Mouse (Mus musculus) mouse trophoblast stem cell (cell line): ENCODE measurements at regions not wholly inside any gene's neighbourhood (a gene's known extent, or its start where the extent isn't known, plus 50 kb on each side); places are given as distances from the start of the nearest gene placed in this dataset.

Experiments
- in situ Hi-C, 2 experiments: fragments of 300-500 bp; cut with MseI, MboI; formaldehyde crosslinking; loops; 2 replicates in 1 of 2; 3 replicates in 1 of 2; pipeline ENCODE4 v1.15.1; 2025

DNA sequence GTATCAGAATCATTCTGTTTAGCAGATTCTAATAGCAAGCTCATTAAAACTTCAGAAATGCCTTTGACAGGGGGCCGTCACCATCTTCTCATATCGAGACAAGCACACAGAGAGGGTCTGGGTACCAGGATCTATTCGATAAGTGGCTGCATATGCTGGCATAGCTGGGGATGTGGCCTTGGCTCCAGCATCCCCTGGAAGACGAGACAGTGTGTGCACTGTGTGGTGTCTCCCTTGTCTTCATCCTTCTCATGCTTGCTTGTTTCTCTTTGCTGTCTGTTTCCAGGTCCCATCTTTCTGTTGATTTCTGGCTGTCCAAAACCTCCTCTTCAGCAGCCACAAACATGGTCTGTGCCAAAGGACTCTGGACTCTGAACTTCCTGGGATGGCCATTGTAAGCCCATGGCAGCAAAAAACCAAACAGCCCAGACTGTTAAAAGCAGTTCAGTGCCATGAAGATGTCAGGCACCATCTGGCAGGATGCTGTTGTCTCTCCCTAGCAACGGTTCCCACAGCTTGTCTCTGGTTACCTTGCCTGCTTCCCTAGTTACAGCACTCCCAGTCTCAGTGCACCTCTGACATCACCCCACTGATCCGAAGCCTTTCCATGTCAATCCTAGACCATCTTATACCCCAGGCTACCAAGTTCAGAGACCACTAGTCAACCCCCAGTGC lies 56.5 kb downstream of the Kctd12 start:
- in situ Hi-C loops, result no loop called here

DNA sequence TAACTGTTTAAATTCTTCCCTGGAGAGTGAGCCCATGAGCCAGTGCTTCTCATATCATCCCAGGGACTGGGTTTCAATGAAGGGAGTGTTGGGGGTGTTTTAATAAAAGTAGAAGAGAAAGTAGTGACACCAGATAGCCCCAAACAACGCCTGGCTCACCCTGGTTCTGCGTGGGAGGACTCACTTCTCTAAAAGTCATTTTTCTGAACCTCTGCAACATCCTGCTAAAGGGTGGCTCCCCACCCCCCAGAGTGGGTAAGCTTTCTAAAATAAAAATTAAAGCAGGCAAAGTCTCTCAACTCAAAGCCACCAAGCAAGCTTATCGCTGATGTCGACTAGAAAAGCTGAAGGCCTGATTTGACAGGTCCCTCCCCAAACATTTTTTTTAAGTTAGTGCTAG lies 57.8 kb downstream of the Kctd12 start:
- in situ Hi-C loops, result no loop called here

DNA sequence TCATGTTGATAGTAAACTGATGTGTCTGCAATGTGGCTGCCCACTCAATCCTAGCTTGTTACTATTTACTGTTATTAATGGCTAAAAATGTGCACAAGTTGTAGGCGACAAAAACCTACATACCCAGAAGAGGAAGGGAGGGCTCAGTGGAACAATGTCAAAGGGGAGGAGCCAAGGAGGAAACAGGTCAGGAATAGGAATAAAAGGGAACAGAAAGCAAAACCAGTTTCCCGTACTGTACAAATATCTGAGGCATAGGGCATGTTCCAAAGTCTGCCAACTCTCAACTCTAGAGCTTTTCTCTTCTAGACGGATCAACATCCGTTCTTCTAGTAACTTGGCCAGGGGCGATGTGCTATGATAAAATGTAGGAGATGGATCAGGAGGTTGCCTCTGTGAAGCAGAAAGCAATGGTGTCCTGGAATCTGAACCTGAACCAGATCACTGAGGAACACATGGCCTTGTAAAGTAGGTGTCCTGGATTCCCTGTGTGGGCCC lies 59.9 kb downstream of the Kctd12 start:
- in situ Hi-C loops, result no loop called here

DNA sequence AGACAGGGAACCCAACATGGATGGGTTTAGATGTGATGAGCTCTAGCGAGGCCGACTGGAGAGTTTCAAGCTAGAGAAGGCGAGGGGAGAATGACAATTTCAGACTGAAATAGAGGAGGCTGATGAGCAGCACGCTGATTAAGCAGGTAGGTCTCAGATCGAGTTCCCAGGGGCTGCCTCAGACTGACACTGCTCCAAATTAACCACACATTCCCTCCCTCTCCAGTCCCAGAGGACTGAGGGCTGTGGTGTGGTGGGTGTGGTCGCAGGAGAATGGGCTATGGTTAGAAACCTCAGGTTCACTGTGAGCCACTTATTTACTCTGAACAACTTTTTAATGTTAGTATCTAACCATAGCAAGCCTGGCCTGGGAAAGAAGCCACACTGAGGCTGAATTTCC lies 62.0 kb downstream of the Kctd12 start:
- in situ Hi-C loops, result no loop called here

DNA sequence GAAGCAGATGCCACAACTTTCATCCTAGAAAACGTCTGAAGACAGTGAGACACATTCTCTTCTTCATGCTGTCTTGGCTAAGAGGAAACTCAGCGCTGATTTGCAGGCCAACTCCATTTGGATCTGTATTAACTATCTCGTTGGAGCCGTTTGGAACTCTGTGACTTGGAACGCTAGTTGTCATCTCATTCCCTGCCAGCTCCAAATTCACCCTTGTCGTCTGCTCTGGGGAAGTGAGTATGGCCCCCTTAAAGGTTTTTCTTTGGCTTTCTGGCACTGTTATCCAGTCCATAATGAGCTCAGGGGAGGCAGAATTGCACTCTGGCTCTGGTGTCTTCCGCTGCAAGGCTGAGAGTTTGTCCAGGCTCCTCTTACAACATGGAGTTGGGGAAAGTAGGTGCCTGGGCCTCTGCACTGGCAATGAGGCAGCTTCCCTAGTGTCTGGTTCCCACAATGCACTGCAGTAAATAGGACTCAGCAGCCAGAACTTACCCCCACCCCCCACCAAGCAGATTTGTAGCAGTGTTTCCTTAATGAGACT lies 63.1 kb downstream of the Kctd12 start:
- in situ Hi-C loops, result no loop called here

DNA sequence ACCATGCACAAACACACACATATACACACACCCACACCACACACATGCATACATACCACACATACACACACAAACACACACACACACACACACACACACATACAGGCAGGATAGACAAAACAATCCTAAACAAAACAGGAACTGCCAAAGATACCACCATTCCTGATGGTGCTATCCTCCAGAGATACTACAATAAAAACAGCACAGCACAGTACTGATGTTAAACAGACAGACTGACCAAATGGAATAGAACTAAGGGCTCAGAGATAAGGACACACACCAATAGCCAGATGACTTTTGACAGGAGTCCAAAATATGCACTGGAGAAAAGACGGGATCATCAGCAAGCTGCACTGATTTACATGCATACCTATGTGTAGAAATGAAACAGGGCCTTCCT lies 64.5 kb downstream of the Kctd12 start:
- in situ Hi-C loops, result no loop called here

DNA sequence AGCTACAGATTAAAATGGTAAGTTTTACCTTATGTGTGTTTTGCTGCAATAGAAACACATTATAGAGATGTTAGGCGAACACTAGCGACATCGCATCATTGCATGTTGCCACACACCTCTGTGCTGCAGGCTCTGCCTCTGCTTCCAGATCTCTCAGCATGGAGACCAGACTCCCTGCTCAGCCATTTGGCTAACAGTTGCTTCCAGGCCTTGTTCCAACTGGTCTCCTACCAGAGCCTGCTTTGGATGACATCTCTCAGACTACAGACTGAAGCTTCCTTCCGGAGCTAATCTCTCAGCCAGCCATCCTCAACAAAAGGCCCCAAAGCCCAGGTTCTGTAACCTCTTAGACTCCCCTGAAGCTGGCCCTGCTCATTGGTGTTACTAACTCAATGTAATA lies 66.5 kb downstream of the Kctd12 start:
- in situ Hi-C loops, result no loop called here

DNA sequence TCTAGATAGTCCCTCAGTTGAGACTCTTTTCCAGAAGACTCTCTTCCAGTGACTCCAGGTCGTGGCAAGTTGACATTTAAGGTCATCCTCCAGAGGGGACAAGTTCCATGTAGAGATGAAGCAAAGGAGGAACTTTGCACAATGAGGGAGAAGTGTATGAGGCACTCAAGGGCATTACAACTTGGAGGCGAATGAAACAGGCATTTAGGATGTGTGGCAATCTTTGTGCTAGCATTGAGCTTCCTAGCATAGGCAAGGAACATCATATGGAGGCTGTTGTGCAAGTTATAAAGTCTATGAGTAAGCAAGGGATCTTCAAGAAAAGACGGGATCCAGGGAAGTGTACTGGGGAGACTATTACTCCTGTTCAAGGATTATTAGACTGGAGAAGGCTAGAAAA lies 70.9 kb downstream of the Kctd12 start:
- in situ Hi-C loops, result no loop called here

DNA sequence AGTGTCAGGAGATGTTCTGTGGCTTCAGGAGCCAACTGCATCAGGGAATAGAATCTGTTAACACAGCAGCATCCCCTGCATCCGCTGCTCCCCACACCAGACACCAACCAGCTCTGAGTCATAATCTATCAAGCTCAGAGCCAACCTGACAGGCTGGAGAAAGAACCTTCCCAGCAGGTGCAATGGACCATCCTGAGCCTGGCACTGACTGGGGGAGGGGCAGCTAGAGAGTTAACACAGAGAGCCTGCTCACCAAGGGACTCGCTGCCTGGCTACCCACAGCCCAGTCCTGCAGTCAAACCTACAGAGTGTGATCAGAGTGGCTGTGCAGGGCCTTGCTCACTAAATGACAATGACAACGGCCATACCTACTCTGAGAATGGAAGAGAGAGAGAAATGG lies 73.4 kb downstream of the Kctd12 start:
- in situ Hi-C loops, result no loop called here

DNA sequence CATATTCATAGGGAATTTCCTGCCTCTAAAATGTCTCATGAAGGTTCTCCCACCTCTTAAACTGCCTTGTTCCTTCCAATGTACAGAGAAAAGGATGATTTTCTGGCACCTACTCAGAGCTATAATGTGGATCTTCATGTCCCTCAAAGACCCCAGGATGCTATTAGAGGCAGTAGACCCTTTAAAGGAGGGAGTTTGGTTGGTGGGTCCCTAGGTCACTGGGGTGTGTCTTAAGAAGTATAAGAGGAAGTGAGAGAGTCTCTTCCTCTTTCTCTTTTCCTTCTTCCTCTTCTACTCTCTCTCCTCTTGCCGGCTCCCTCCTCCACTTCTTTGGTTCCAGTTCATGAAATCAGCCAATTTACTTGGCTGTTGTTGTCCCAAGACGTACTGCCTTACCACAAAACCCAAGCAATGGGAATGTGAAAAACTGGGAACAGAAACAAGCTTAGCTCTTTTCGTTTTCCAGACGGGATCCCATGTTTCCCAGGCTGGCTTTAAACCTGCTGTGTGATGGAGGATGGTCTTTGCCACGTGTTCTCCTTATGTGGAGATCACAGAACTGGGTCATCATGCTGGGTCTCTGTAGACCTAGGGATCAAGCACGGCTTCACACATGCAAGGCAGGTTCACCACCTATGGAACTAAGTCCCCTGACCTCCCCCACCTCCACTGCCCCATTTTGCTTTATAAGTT lies 74.9 kb downstream of the Kctd12 start:
- in situ Hi-C loops, result no loop called here

DNA sequence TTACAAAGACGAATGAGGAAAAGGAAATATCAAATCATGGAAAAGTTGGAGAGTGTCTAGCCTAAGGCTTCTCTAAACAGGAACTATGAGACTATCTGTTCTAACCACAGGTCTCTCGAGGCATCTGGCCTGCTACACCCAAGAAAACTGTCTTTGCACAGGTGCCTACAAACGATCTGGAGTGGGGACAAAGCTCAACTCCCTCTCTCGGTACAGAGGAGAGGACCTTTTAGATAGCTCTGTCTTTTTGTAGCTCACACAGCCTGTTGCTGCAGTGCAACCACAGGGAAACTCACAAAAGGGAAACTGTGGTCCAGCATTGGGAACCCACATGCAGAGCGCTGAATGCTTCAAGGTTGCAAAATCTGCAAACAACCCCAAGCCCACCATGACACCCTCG lies 75.6 kb downstream of the Kctd12 start:
- in situ Hi-C loops, result no loop called here

DNA sequence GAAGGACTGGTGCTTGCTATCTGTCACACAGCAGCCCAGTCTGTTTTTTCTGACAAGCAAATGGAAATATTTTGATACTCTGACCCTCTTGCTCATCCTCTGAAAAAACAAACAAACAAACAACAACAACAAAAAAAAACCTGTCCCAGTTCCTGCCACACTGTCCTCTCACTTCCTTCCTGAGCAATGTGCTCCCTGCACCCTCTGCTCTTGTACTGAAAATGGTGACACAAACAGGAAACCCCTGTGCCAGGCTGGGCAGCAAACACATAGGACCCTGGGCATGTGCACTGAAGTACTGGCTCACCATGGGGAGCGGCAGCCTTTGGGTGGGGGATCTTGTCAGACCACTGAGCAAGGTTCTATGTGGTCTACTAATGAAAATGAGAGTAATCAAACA lies 76.2 kb downstream of the Kctd12 start:
- in situ Hi-C loops, result no loop called here

DNA sequence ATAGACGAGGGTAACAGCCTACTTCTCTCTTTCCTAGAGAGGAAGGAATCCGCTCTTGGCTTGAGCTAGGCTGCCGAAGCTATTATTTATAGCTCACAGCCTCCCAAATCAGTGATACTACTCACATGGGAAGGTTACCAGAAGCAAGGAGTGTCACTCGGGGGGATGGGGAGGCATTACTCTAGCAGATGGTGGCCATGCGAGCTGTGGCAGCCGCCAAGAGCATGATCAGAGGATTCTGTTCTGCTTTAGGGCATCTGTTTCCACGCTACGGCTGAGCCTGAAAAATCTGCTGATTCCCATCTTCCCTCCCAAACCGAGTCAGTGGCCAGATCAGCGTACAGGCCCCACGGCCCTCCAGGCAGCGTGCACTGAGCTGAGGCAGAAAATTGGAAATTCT lies 79.5 kb downstream of the Kctd12 start:
- in situ Hi-C loops, result no loop called here

DNA sequence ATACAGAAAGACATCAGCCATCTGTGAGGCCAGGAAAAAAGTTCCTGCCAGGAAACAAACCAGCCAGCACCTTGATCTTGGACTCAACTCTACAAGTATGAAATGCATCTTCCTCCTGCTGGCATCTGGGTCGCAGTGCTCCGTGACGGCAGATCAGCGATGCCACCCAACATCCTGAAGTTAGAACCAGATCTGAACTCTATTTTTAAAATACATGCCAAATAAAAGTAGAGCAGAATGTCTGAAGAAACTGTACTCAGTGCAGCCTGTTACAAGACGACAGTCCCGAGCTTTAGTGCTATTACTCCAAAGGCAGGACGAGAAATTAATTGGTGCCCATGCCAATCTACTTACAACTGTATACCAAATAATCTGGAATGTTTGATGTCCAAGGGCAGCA lies 80.2 kb downstream of the Kctd12 start:
- in situ Hi-C loops, result no loop called here

DNA sequence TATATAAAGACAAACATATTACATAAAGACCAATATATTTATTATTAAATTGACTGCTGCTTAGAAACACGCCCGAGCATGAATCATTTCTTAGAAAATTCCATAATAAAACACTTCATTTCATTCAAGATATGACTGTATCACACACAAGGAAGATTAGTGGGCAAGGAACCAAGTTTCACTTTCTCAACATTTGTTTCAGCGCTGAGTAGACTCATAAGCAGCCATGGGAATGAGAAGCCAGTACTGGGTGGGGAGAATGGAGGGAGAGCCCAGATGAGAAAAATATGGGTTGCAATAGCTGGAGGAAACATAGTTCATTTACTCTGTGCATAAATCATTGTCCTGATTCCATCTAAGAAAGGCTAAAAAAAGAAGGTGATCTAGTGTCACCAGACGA lies 84.0 kb downstream of the Kctd12 start:
- in situ Hi-C loops, result no loop called here

DNA sequence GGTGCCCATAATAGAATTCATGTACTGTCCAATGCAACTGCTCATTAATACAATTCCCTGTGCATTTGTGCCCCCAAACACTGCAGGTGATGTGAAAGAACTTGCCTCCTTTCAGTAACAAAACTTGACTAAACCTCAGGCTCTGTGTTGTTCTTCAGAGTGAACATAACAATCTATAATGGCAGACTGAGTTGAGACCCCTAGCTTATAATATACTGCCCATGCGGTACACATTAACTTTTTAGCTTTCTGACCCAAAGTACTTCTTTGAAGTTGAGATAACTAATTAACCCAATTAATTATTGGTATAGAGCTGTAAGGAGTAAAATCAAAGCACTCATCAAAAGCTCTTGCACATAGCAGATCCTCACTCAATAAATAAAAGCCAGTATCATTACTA lies 85.4 kb downstream of the Kctd12 start:
- in situ Hi-C loops, result no loop called here

DNA sequence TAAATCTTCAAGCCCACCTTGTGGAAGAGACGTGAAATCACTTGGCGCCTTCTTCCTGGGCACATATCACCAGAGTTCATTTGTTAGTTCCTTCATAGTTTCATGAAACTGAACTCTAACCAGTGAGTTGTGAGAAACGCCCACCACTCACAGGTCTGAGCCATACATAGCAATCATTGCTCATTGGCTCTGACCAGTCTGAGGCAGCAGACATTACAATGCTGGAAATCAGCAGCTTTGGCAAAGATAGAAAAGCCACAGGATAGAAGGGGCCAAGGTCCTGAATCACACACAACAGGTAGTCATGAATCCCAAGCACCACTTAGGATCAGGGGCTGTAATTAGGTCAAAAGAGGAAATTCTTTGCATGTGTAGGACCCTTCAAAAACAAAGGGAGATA lies 85.9 kb downstream of the Kctd12 start:
- in situ Hi-C loops, result no loop called here

DNA sequence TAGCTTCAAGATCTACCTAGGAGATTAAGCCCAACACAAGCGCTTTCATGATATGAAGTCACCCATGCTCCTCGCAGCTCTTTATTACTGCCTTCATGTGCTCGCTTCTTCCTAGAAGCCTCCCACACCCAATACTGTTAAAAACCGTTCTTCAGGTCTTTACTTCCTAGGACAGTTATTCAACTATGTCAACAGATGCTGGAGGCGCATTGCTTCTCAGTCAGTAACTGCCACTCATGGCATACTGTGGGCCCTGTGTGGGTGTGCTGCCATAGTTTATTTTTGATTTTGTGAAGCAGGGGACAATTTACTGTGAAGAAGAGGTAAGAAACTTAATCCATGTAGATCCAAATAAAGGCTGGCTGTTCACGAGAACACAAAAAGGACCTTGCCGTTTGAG lies 89.2 kb downstream of the Kctd12 start:
- in situ Hi-C loops, result no loop called here

DNA sequence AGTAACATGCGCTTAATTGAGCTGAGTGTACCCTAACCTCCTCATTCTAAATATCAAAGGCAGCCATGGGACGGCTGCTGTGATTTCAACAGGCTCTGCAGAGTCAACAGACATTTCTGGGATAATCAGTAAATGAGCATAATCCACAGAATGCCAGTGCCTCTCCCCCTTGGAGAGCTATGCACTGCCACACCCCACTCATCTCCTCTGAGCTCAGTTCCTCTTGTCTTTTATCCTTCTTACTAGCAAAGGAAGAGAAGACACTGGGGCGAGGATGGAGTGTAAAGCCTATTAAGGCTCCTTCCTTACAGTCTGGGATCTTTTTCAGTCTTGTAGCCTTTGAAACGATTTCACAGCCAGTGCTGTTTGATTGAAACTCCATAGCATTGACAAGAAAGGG lies 90.9 kb downstream of the Kctd12 start:
- in situ Hi-C loops, result no loop called here

DNA sequence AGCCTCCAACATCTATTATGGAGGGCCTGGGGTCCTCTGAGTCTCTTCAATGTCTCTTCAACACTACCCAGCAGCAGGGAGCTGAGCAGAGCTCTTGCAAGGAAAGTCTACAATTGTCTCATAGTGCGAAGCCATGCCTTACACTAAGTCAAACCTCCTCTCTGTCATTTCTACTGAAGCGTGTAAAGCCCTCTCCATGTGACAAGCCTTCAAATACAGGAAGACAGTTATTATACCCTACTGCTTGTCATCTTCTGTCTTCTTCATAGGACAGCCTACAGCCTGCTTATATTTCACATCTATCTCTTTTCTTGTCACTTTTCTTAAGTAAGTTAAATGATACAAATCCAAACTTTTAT lies 97.2 kb downstream of the Kctd12 start:
- in situ Hi-C loops, result no loop called here

DNA sequence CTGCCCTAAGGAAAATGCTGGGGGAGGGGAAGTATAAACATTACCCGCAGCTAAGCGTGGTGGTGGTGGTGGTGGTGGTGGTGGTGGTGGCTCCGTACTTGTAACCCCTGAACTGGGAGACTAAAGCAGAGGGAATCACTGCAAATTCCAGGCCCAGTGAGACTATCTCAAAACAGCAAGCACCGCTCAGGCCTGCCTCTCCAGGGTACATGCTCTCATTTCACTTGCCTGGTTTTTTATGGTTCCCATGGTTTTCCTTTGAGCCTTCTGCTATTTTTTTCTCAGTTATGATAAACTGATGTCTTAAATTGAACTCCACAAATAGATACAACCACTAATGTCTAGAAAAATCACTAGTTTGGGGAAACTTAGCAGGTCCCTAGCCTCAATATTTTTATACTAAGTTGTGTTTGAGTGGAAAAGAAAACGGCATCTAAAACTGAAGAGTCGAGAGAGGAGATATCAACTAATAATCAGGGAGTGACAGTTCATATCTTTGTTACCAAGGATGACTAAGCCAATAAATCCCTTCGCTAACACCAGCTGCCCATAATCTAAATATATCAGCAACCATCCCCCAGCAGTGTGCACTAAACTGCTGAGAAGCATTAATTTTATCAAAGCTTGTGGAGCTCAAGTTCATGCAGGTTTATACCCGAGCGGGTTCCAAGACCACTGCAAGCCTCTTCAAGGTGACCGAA lies 97.7 kb downstream of the Kctd12 start:
- in situ Hi-C loops, result no loop called here

DNA sequence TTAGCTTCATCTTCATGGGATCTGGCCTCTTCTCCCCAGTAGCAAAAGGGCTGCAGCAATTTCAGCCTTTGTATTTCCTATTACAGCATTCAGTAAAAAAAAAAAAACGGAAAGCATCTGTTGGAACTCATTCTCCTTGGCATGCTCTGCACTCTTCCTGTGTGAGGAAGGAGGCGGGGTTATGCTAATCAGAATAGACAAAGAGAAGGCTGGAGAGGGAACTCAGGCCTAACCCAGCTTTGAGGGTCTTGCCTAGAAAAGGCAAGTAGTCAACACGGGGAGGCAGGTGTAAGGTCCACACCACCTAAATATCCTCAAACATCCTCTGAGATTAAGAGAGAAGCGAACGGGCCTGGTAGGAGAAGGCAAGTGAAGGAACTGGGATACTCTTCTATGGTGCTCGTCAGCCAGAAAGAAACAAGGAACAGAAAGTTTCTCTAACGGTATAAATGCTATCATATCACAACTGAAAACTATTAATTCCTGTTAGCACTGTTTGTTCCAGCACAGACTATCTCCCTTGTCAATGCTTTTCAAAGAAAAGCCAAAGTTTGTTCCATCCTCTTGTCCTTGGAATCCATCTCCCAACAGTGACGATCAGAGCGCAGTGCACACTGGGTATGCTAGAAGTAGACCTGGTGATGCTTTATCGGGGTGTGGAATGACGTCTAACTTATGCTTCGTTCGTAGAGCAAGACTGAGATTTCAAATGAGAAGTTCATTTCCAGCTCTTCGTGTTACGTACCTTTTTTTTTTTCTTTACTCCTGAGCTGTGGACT lies 98.9 kb downstream of the Kctd12 start:
- in situ Hi-C loops, result no loop called here
